Mouse (Mus musculus) forebrain, embryonic 10.5 days (tissue): ENCODE measurements around the gene Olfr775. TPM values are rescaled to one million over a fixed set of nuclear protein-coding genes. Genes with fewer than 3 reads are reported as not detected.

Experiments
- DNase-seq: peaks from one replicate; pipeline ENCODE4 v3.0.0-alpha.2; 2017; ENCODE audit warnings: low spot score; ENCODE audit errors: extremely low spot score
- H3K27ac ChIP-seq: fragments of 300-500 bp; sonication (generic); 2 replicates; pipeline ENCODE4 v1.5.1; 2016; ENCODE audit warnings: mild to moderate bottlenecking
- H3K27me3 ChIP-seq: fragments of 300-500 bp; sonication (generic); 2 replicates; pipeline ENCODE4 v1.6.1; 2016; ENCODE audit warnings: mild to moderate bottlenecking; ENCODE audit not compliant: poor library complexity, severe bottlenecking
- H3K36me3 ChIP-seq: fragments of 300-500 bp; sonication (generic); replicated peaks from 2 replicates; pipeline ENCODE4 v1.6.1; 2016; ENCODE audit warnings: mild to moderate bottlenecking, moderate library complexity
- H3K4me1 ChIP-seq: fragments of 300-500 bp; sonication (generic); 2 replicates; pipeline ENCODE4 v1.6.1; 2016
- H3K4me3 ChIP-seq: fragments of 300-500 bp; sonication (generic); 2 replicates; pipeline ENCODE4 v1.5.1; 2016; ENCODE audit warnings: mild to moderate bottlenecking, moderate library complexity
- H3K9me3 ChIP-seq: fragments of 300-500 bp; sonication (generic); 2 replicates; pipeline ENCODE4 v1.6.1; 2016; ENCODE audit warnings: mild to moderate bottlenecking, moderate library complexity
- WGBS: fragments of 180-500 bp; shearing (Covaris S2); methylation state at CpG from one replicate; pipeline ENCODE4 v1.1.7; 2016; 5-methylcytosine and 5-hydroxymethylcytosine counted together
- polyA plus RNA-seq: library from polyadenylated mRNA; unstranded; fragments of >200 nt; fragmentation: Nextera tagmentation; extraction: Ambion mirVana; gene quantifications from 2 replicates; pipeline ENCODE4 v1.2.1, GENCODE M21; 2016

The Olfr775 gene
- not detected in 2 replicates for polyA plus RNA-seq

- H3K27ac ChIP-seq: no peak within 1 kb of the TSS
- H3K4me3 ChIP-seq: no peak within 1 kb of the TSS
- no peak for DNase-seq
- WGBS: 80% methylated on average over 3 of the region's 3 CpGs
- no peaks in the 10 kb centered on the region for H3K9me3 ChIP-seq
- no peaks in the 10 kb centered on the region for H3K4me1 ChIP-seq
- no peaks in the 10 kb centered on the region for H3K27me3 ChIP-seq
- H3K36me3 ChIP-seq: no peaks in the 10 kb centered on the region
Measured at GRCm38 (mm10) chr10:129248112-129248511, at the start of gene Olfr775. Gene Olfr775, plus strand, starts transcription at chr10:129248412.

- H3K27me3 ChIP-seq: no peaks in the 10 kb centered on the region
- H3K9me3 ChIP-seq: peaks cover 5% of the 10 kb centered on the region
- H3K4me1 ChIP-seq: no peaks in the 10 kb centered on the region
- no peak for DNase-seq
- no peaks in the 10 kb centered on the region for H3K36me3 ChIP-seq
- 78% methylated on average over 1 of the region's 1 CpGs for WGBS
- H3K4me3 ChIP-seq: no peak overlapping the region
- no peak overlapping the region for H3K27ac ChIP-seq
Measured at GRCm38 (mm10) chr10:129230737-129231136, 17.5 kb upstream of the Olfr775 start.

GRCm38 (mm10) chr10:129235904-129236303 is 12.3 kb upstream of the Olfr775 start, which contains the start of gene Olfr774:
Gene Olfr774, plus strand, starts transcription at chr10:129236204.
- no peak within 1 kb of the TSS for H3K27ac ChIP-seq
- no peaks in the 10 kb centered on the region for H3K27me3 ChIP-seq
- WGBS: 67% methylated on average over 2 of the region's 2 CpGs
- H3K4me3 ChIP-seq: no peak within 1 kb of the TSS
- H3K4me1 ChIP-seq: no peaks in the 10 kb centered on the region
- no peaks in the 10 kb centered on the region for H3K36me3 ChIP-seq
- H3K9me3 ChIP-seq: no peaks in the 10 kb centered on the region
- DNase-seq: no peak

- H3K27me3 ChIP-seq: no peaks in the 10 kb centered on the region
- no peaks in the 10 kb centered on the region for H3K9me3 ChIP-seq
- no peak for DNase-seq
- H3K36me3 ChIP-seq: no peaks in the 10 kb centered on the region
- H3K27ac ChIP-seq: no peak within 1 kb of the TSS
- no peak within 1 kb of the TSS for H3K4me3 ChIP-seq
- no peaks in the 10 kb centered on the region for H3K4me1 ChIP-seq
Measured at GRCm38 (mm10) chr10:129258827-129259226, 10.6 kb downstream of the Olfr775 start, which contains the start of gene Olfr776. Gene Olfr776, plus strand, starts transcription at chr10:129259127.

GRCm38 (mm10) chr10:129271081-129271535 is 22.9 kb downstream of the Olfr775 start, which contains the start of gene Olfr777:
Gene Olfr777, minus strand, starts transcription at chr10:129271485.
- H3K27ac ChIP-seq: no peak within 1 kb of the TSS
- H3K9me3 ChIP-seq: no peaks in the 10 kb centered on the region
- H3K4me1 ChIP-seq: no peaks in the 10 kb centered on the region
- no peak within 1 kb of the TSS for H3K4me3 ChIP-seq
- WGBS: 94% methylated on average over 2 of the region's 2 CpGs
- H3K36me3 ChIP-seq: no peaks in the 10 kb centered on the region
- DNase-seq: no peak
- no peaks in the 10 kb centered on the region for H3K27me3 ChIP-seq

Other genes starting within 250 kb of the Olfr775 start
- not detected in 2 replicates for gene Olfr763, start 237.6 kb upstream of the Olfr775 start, polyA plus RNA-seq
- not detected in 2 replicates for gene Olfr764-ps1, start 208.5 kb upstream of the Olfr775 start, polyA plus RNA-seq
- gene Olfr765, start 198.4 kb upstream of the Olfr775 start, polyA plus RNA-seq: not detected in 2 replicates
- gene Olfr766-ps1, start 179.4 kb upstream of the Olfr775 start, polyA plus RNA-seq: not detected in 2 replicates
- not detected in 2 replicates for gene Olfr767, start 165.5 kb upstream of the Olfr775 start, polyA plus RNA-seq
- gene Olfr768, start 149.0 kb upstream of the Olfr775 start, polyA plus RNA-seq: not detected in 2 replicates
- gene Olfr769, start 130.6 kb upstream of the Olfr775 start, polyA plus RNA-seq: not detected in 2 replicates
- not detected in 2 replicates for gene Olfr770, start 109.4 kb upstream of the Olfr775 start, polyA plus RNA-seq
- gene Olfr771, start 83.7 kb upstream of the Olfr775 start, polyA plus RNA-seq: not detected in 2 replicates
- gene Olfr772, start 70.5 kb upstream of the Olfr775 start, polyA plus RNA-seq: not detected in 2 replicates
- not detected in 2 replicates for gene Olfr773, start 61.0 kb upstream of the Olfr775 start, polyA plus RNA-seq
- not detected in 2 replicates for gene Olfr774, start 12.2 kb upstream of the Olfr775 start, polyA plus RNA-seq
- gene Olfr776, start 10.7 kb downstream of the Olfr775 start, polyA plus RNA-seq: not detected in 2 replicates
- not detected in 2 replicates for gene Olfr777, start 23.1 kb downstream of the Olfr775 start, polyA plus RNA-seq
- not detected in 2 replicates for gene Olfr780, start 69.7 kb downstream of the Olfr775 start, polyA plus RNA-seq
- gene Olfr781, start 80.4 kb downstream of the Olfr775 start, polyA plus RNA-seq: not detected in 2 replicates
- gene Olfr782, start 100.4 kb downstream of the Olfr775 start, polyA plus RNA-seq: not detected in 2 replicates
- gene Olfr784, start 135.7 kb downstream of the Olfr775 start, polyA plus RNA-seq: 0.06 TPM in 1 of 2 replicates, not detected in the other
- not detected in 2 replicates for gene Olfr785, start 157.0 kb downstream of the Olfr775 start, polyA plus RNA-seq
- gene Olfr786, start 178.9 kb downstream of the Olfr775 start, polyA plus RNA-seq: not detected in 2 replicates
- not detected in 2 replicates for gene Olfr787, start 213.4 kb downstream of the Olfr775 start, polyA plus RNA-seq
- not detected in 2 replicates for gene Olfr788, start 222.6 kb downstream of the Olfr775 start, polyA plus RNA-seq
- not detected in 2 replicates for gene Olfr789, start 236.3 kb downstream of the Olfr775 start, polyA plus RNA-seq